Mouse (Mus musculus) yolk sac, embryonic 10.5 days (tissue): ENCODE measurements around the gene Mical3.

Experiments
- DNase-seq: peaks from one replicate; pipeline ENCODE4 v3.0.0-alpha.2; 2017; ENCODE audit warnings: low spot score

Gene Mical3

GRCm38 (mm10) chr6:121081288-121082093, 49.3 kb downstream of the Mical3 start:
- no peak for DNase-seq

GRCm38 (mm10) chr6:121078175-121078574, 52.6 kb downstream of the Mical3 start:
- no peak for DNase-seq

- no peak for DNase-seq
Measured at GRCm38 (mm10) chr6:121076929-121077566, 53.8 kb downstream of the Mical3 start.

GRCm38 (mm10) chr6:121075763-121076162, 55.0 kb downstream of the Mical3 start:
- DNase-seq = no peak

GRCm38 (mm10) chr6:121073312-121073711, 57.5 kb downstream of the Mical3 start:
- DNase-seq = no peak

- DNase-seq = no peak
Measured at GRCm38 (mm10) chr6:121072615-121073014, 58.2 kb downstream of the Mical3 start.

GRCm38 (mm10) chr6:121070584-121071230, 60.1 kb downstream of the Mical3 start:
- DNase-seq = no peak

GRCm38 (mm10) chr6:121069156-121069555, 61.6 kb downstream of the Mical3 start:
- DNase-seq = no peak

- no peak for DNase-seq
Measured at GRCm38 (mm10) chr6:121068087-121068464, 62.7 kb downstream of the Mical3 start.

GRCm38 (mm10) chr6:121067426-121068086, 63.2 kb downstream of the Mical3 start:
- DNase-seq = no peak

- DNase-seq = no peak
Measured at GRCm38 (mm10) chr6:121066761-121067160, 64.0 kb downstream of the Mical3 start.

- DNase-seq = peak; percentile 81
Measured at GRCm38 (mm10) chr6:121064356-121065015, 66.3 kb downstream of the Mical3 start.

GRCm38 (mm10) chr6:121063771-121064170, 67.0 kb downstream of the Mical3 start:
- peak; percentile 51 for DNase-seq

- DNase-seq = no peak
Measured at GRCm38 (mm10) chr6:121062891-121063408, 67.8 kb downstream of the Mical3 start.

GRCm38 (mm10) chr6:121058039-121058438, 72.8 kb downstream of the Mical3 start:
- DNase-seq = no peak

GRCm38 (mm10) chr6:121057181-121057956, 73.4 kb downstream of the Mical3 start:
- DNase-seq = no peak

GRCm38 (mm10) chr6:121055496-121055895, 75.3 kb downstream of the Mical3 start:
- no peak for DNase-seq

- no peak for DNase-seq
Measured at GRCm38 (mm10) chr6:121054908-121055307, 75.9 kb downstream of the Mical3 start.

GRCm38 (mm10) chr6:121054340-121054739, 76.5 kb downstream of the Mical3 start:
- DNase-seq = no peak

- no peak for DNase-seq
Measured at GRCm38 (mm10) chr6:121053585-121054112, 77.2 kb downstream of the Mical3 start.
